Mouse (Mus musculus): ENCODE results near the gene Enox1. TPM values are rescaled to one million over a fixed set of nuclear protein-coding genes. Genes with fewer than 3 reads are reported as not detected.

The Enox1 gene
- total RNA-seq, 1 experiment: 25.3 TPM

- no peaks in the 10 kb centered on the region for H3K9me3 ChIP-seq (ENCODE audit: control insufficient read depth, insufficient read depth, low read depth, low read length)
- H3K9ac ChIP-seq (ENCODE audit: insufficient read depth, low read depth, low read length, poor library complexity, severe bottlenecking): no peak overlapping the region
- TF ChIP-seq CHD2 (IDR thresholded peaks at IDR 0.05; ENCODE audit: low read depth, low read length): no peak
- no peak for TF ChIP-seq ZNF384 (IDR thresholded peaks at IDR 0.05; ENCODE audit: low read depth, low read length)
- no peak for TF ChIP-seq ZC3H11A (IDR thresholded peaks at IDR 0.05; ENCODE audit: borderline replicate concordance, low read depth, low read length)
- no peak for TF ChIP-seq HCFC1 (IDR thresholded peaks at IDR 0.05; ENCODE audit: borderline replicate concordance, insufficient read depth, low read length)
- TF ChIP-seq MAFK (IDR thresholded peaks at IDR 0.05; ENCODE audit: insufficient read depth, low read depth, low read length): no peak
- in situ Hi-C loops (cut with MboI; ENCODE audit: low sequenced_read_pairs in 2 of 2, unreplicated experiment in 2 of 2): no loop called here
- peaks cover 9% of the 10 kb centered on the region for H3K36me3 ChIP-seq (ENCODE audit: control insufficient read depth, insufficient read depth, low read length, poor library complexity, severe bottlenecking)
- no peak for DNase-seq (ENCODE audit: low read depth, low spot score)
- H3K4me3 ChIP-seq (ENCODE audit: insufficient read depth in 1 of 2, low read depth in 1 of 2, low read length in 2 of 2, poor library complexity in 1 of 2, severe bottlenecking in 1 of 2): no peak overlapping the region
- no peaks in the 10 kb centered on the region for H3K4me1 ChIP-seq (ENCODE audit: control insufficient read depth in 2 of 2, insufficient read depth in 2 of 2, low read length in 2 of 2, poor library complexity in 1 of 2)
- no peak overlapping the region for H3K27ac ChIP-seq (ENCODE audit: insufficient read depth, low read depth, low read length, poor library complexity, severe bottlenecking)
Measured at GRCm38 (mm10) chr14:77705006-77705405, 548.4 kb downstream of the Enox1 start.

- no peaks in the 10 kb centered on the region for H3K4me1 ChIP-seq (ENCODE audit: control insufficient read depth in 2 of 2, insufficient read depth in 2 of 2, low read length in 2 of 2, poor library complexity in 1 of 2)
- no peak for DNase-seq (ENCODE audit: low read depth, low spot score)
- no peak for TF ChIP-seq ZNF384 (IDR thresholded peaks at IDR 0.05; ENCODE audit: low read depth, low read length)
- TF ChIP-seq CHD2 (IDR thresholded peaks at IDR 0.05; ENCODE audit: low read depth, low read length): no peak
- TF ChIP-seq MAFK (IDR thresholded peaks at IDR 0.05; ENCODE audit: insufficient read depth, low read depth, low read length): no peak
- no peak for TF ChIP-seq HCFC1 (IDR thresholded peaks at IDR 0.05; ENCODE audit: borderline replicate concordance, insufficient read depth, low read length)
- TF ChIP-seq ZC3H11A (IDR thresholded peaks at IDR 0.05; ENCODE audit: borderline replicate concordance, low read depth, low read length): no peak
- in situ Hi-C loops (cut with MboI; ENCODE audit: low sequenced_read_pairs in 2 of 2, unreplicated experiment in 2 of 2): no loop called here
- no peaks in the 10 kb centered on the region for H3K9me3 ChIP-seq (ENCODE audit: control insufficient read depth, insufficient read depth, low read depth, low read length)
- H3K9ac ChIP-seq (ENCODE audit: insufficient read depth, low read depth, low read length, poor library complexity, severe bottlenecking): no peak overlapping the region
- H3K27ac ChIP-seq (ENCODE audit: insufficient read depth, low read depth, low read length, poor library complexity, severe bottlenecking): no peak overlapping the region
- no peak overlapping the region for H3K4me3 ChIP-seq (ENCODE audit: insufficient read depth in 1 of 2, low read depth in 1 of 2, low read length in 2 of 2, poor library complexity in 1 of 2, severe bottlenecking in 1 of 2)
- H3K36me3 ChIP-seq (ENCODE audit: control insufficient read depth, insufficient read depth, low read length, poor library complexity, severe bottlenecking): peaks cover 9% of the 10 kb centered on the region
Measured at GRCm38 (mm10) chr14:77706511-77707246, 550.1 kb downstream of the Enox1 start.

- H3K4me3 ChIP-seq (ENCODE audit: insufficient read depth in 1 of 2, low read depth in 1 of 2, low read length in 2 of 2, poor library complexity in 1 of 2, severe bottlenecking in 1 of 2): no peak overlapping the region
- DNase-seq (ENCODE audit: low read depth, low spot score): no peak
- TF ChIP-seq MAFK (IDR thresholded peaks at IDR 0.05; ENCODE audit: insufficient read depth, low read depth, low read length) (no peak), CHD2 (IDR thresholded peaks at IDR 0.05; ENCODE audit: low read depth, low read length) (no peak), ZC3H11A (IDR thresholded peaks at IDR 0.05; ENCODE audit: borderline replicate concordance, low read depth, low read length) (no peak), HCFC1 (IDR thresholded peaks at IDR 0.05; ENCODE audit: borderline replicate concordance, insufficient read depth, low read length) (no peak), ZNF384 (IDR thresholded peaks at IDR 0.05; ENCODE audit: low read depth, low read length) (no peak)
- H3K9ac ChIP-seq (ENCODE audit: insufficient read depth, low read depth, low read length, poor library complexity, severe bottlenecking): no peak overlapping the region
- in situ Hi-C loops (cut with MboI; ENCODE audit: low sequenced_read_pairs in 2 of 2, unreplicated experiment in 2 of 2): no loop called here
- no peaks in the 10 kb centered on the region for H3K4me1 ChIP-seq (ENCODE audit: control insufficient read depth in 2 of 2, insufficient read depth in 2 of 2, low read length in 2 of 2, poor library complexity in 1 of 2)
- H3K36me3 ChIP-seq (ENCODE audit: control insufficient read depth, insufficient read depth, low read length, poor library complexity, severe bottlenecking): peaks cover 11% of the 10 kb centered on the region
- H3K9me3 ChIP-seq (ENCODE audit: control insufficient read depth, insufficient read depth, low read depth, low read length): no peaks in the 10 kb centered on the region
- H3K27ac ChIP-seq (ENCODE audit: insufficient read depth, low read depth, low read length, poor library complexity, severe bottlenecking): no peak overlapping the region
Measured at GRCm38 (mm10) chr14:77707279-77707678, 550.7 kb downstream of the Enox1 start.

- DNase-seq (ENCODE audit: low read depth, low spot score): peak; percentile 13
- TF ChIP-seq MAFK (IDR thresholded peaks at IDR 0.05; ENCODE audit: insufficient read depth, low read depth, low read length) (no peak), ZC3H11A (IDR thresholded peaks at IDR 0.05; ENCODE audit: borderline replicate concordance, low read depth, low read length) (no peak), ZNF384 (IDR thresholded peaks at IDR 0.05; ENCODE audit: low read depth, low read length) (no peak), CHD2 (IDR thresholded peaks at IDR 0.05; ENCODE audit: low read depth, low read length) (no peak), HCFC1 (IDR thresholded peaks at IDR 0.05; ENCODE audit: borderline replicate concordance, insufficient read depth, low read length) (no peak)
- Histone ChIP-seq H3K27ac (ENCODE audit: insufficient read depth, low read depth, low read length, poor library complexity, severe bottlenecking) (no peak overlapping the region), H3K36me3 (ENCODE audit: control insufficient read depth, insufficient read depth, low read length, poor library complexity, severe bottlenecking) (peaks cover 14% of the 10 kb centered on the region), H3K9me3 (ENCODE audit: control insufficient read depth, insufficient read depth, low read depth, low read length) (no peaks in the 10 kb centered on the region), H3K4me1 (ENCODE audit: control insufficient read depth in 2 of 2, insufficient read depth in 2 of 2, low read length in 2 of 2, poor library complexity in 1 of 2) (no peaks in the 10 kb centered on the region), H3K9ac (ENCODE audit: insufficient read depth, low read depth, low read length, poor library complexity, severe bottlenecking) (no peak overlapping the region), H3K4me3 (ENCODE audit: insufficient read depth in 1 of 2, low read depth in 1 of 2, low read length in 2 of 2, poor library complexity in 1 of 2, severe bottlenecking in 1 of 2) (no peak overlapping the region)
- in situ Hi-C loops (cut with MboI; ENCODE audit: low sequenced_read_pairs in 2 of 2, unreplicated experiment in 2 of 2): no loop called here
Measured at GRCm38 (mm10) chr14:77708354-77709150, 552.0 kb downstream of the Enox1 start.
